Mouse (Mus musculus): Measurements from ENCODE around the gene Rcor2. TPM values are rescaled to one million over a fixed set of nuclear protein-coding genes. Genes with fewer than 3 reads are reported as not detected.

Gene Rcor2
- polyA plus RNA-seq, 1 experiment from 2014 or later = 51.1 TPM

DNA sequence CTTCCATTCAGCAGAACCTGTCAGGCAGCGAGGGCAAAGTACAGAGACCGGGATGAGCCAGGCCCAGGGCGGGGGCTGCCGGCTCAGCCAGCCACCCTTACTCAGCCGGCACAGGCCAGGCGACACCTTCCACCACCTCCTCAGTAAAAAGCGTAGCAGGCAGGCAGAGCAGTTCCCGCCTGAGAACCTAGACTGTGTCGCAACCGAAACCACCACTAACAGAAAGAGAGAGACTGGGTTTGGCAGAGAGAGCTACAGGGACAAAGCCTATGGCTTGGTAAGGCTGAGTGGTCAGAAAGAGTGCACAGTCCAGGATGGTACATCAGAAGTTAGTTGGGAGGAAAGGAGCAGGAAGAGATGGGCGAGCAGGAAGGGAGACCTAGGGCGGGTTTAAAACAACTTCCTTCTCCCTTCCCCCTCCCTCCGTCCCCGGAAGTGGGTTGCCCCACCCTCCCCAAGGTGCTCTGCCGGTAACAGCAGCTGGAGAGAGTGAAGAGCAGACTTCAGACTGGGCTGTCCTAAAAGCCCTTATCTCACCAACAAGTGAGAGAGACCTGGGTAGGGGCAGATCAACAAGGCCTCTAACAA is 28.0 kb downstream of the Rcor2 start:
- Histone ChIP-seq H3K27me3 (no peaks in the 10 kb centered on the region), H3K36me3 (peaks cover 25% of the 10 kb centered on the region), H3K4me3 (replicated peaks) (no peak overlapping the region), H3K9ac (replicated peaks) (no peak overlapping the region; the same call in 1 of the 2 replicates), H3K4me2 (peak overlapping the region; percentile 13; the same call in 1 of the 2 replicates), H3K4me1 (replicated peaks) (peaks cover 40% of the 10 kb centered on the region), H3K27ac (peak overlapping the region; percentile 47; the same call in 1 of the 2 replicates), H3K9me3 (no peaks in the 10 kb centered on the region)
- 54% methylated on average over 15 of the region's 15 CpGs for WGBS
- no peak for ATAC-seq (ENCODE audit: insufficient number of reproducible peaks, insufficient read depth, low FRiP score, low TSS enrichment, low read depth)

DNA sequence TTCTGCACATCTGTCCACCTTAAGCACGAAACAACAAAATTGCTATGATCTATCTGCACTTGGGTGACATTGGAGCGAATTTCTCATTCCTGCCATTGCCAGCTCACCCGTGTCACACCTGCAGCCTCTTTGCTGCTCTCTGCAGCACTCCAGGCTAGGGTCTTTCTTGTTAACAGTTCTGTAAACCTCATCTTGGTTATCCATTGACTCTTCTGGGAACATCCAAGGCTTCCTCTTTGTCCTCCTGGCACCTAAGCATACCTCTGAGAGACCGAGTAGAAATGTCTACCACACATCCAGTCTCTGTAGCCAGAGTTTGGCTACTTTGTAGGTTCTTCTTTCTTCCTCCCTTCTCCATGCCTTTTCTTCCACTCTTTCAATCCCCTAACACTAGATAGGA is 28.8 kb downstream of the Rcor2 start:
- Histone ChIP-seq H3K4me1 (replicated peaks) (peaks cover 40% of the 10 kb centered on the region), H3K36me3 (peaks cover 19% of the 10 kb centered on the region; the same call in 1 of the 2 replicates), H3K27ac (no peak overlapping the region), H3K9me3 (no peaks in the 10 kb centered on the region), H3K4me2 (no peak overlapping the region), H3K9ac (replicated peaks) (no peak overlapping the region), H3K4me3 (replicated peaks) (no peak overlapping the region), H3K27me3 (no peaks in the 10 kb centered on the region)
- 86% methylated on average over 4 of the region's 4 CpGs for WGBS
- no peak for ATAC-seq (ENCODE audit: insufficient number of reproducible peaks, insufficient read depth, low FRiP score, low TSS enrichment, low read depth)

DNA sequence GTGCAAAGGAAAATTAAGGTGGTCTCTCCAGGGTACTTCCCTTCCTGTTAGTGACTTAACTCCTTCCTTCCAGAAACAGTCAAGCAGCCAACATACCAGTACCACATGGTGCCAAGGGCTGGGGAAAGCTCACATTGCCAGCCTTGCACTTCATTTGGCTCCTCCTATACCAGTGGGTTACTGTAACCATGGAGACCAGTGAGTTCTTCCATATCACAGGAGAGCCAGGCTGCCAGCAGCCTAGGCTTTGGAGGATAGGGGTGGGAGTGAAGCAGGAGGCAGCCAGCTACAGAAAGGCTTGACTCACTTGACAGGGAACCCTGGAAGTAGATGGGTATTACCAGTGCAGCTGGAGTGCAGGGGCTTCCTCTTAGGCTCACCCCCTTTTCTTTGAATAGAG is 31.9 kb downstream of the Rcor2 start:
- no peak overlapping the region for H3K9ac ChIP-seq (replicated peaks)
- no peak for ATAC-seq (ENCODE audit: insufficient number of reproducible peaks, insufficient read depth, low FRiP score, low TSS enrichment, low read depth)
- peaks cover 19% of the 10 kb centered on the region; the same call in 1 of the 2 replicates for H3K36me3 ChIP-seq
- no peak overlapping the region for H3K4me2 ChIP-seq
- no peak overlapping the region for H3K27ac ChIP-seq
- no peaks in the 10 kb centered on the region for H3K9me3 ChIP-seq
- H3K4me3 ChIP-seq (replicated peaks) = no peak overlapping the region
- H3K27me3 ChIP-seq = no peaks in the 10 kb centered on the region
- peaks cover 23% of the 10 kb centered on the region for H3K4me1 ChIP-seq (replicated peaks)

DNA sequence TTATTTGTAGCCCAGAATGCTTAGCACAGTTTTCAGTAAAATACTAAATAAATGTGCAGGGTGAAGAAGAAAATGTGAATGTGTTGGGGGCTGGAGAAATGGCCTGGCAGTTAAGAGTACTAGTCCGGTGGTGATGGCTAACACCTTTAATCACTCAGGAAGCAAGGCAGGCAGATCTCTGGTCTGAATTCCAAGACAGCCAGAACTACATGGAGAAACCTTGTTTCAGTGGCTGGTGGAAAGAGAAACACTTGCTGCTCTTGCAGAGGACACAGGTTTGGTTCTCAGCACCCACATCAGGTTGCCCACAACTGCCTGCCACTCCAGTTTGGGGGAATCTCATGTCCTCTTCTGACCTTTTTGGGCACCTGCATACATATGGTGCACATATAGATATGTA is 33.0 kb downstream of the Rcor2 start:
- no peak overlapping the region for H3K9ac ChIP-seq (replicated peaks)
- no peak overlapping the region for H3K4me3 ChIP-seq (replicated peaks)
- no peaks in the 10 kb centered on the region for H3K9me3 ChIP-seq
- H3K36me3 ChIP-seq = peaks cover 19% of the 10 kb centered on the region; the same call in 1 of the 2 replicates
- H3K27me3 ChIP-seq = no peaks in the 10 kb centered on the region
- no peak overlapping the region for H3K27ac ChIP-seq
- peaks cover 13% of the 10 kb centered on the region for H3K4me1 ChIP-seq (replicated peaks)
- ATAC-seq (ENCODE audit: insufficient number of reproducible peaks, insufficient read depth, low FRiP score, low TSS enrichment, low read depth) = no peak
- no peak overlapping the region for H3K4me2 ChIP-seq
- WGBS = 79% methylated on average over 1 of the region's 1 CpGs

DNA sequence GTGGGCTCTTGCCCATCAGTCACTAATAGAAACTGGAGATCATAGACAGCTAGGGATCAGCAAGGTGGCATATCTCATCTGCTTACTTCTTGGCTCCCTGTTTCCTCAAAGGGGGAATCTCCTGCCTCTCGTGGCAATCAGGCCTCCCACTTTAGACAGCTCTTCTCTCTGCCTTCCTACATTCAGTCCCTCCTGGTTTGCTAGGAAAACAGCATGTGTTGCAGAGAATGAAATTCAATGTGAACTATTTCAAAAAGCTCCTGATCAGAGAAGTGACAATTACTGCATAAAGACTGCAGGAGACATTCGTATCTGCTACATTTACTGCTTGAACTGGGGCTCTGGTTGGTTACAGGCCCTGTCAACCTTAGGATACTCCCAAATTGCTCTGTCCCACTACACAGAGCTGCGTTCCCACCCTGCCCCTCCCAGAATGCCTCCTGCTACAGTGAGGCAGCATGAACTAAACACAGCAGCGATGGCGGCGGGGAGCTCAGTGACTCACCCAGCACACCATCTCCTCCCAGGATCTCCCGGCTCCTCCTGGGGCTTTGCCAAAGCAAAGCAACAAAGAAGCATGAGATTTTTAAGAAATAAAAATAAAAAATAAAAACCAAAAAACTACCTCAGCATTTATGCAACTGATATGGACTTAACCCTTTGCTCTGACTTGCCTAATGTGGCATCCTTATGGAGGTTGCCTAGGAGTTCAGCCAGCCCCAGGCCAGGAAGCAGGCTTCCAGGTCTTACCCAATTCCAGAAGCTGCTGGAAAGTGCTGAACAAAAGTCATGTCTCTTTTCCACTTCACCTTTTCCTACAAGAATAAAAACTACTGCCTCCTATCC is 34.7 kb downstream of the Rcor2 start:
- H3K9me3 ChIP-seq = no peaks in the 10 kb centered on the region
- 0 out of 2 replicates have a peak, but pooled peaks cover 1% of the 10 kb centered on the region for H3K4me1 ChIP-seq (replicated peaks)
- H3K36me3 ChIP-seq = peaks cover 14% of the 10 kb centered on the region; the same call in 1 of the 2 replicates
- WGBS = 87% methylated on average over 7 of the region's 7 CpGs
- no peak overlapping the region for H3K9ac ChIP-seq (replicated peaks)
- no peaks in the 10 kb centered on the region for H3K27me3 ChIP-seq
- no peak for ATAC-seq (ENCODE audit: insufficient number of reproducible peaks, insufficient read depth, low FRiP score, low TSS enrichment, low read depth)
- H3K4me2 ChIP-seq = no peak overlapping the region
- H3K4me3 ChIP-seq (replicated peaks) = no peak overlapping the region
- H3K27ac ChIP-seq = no peak overlapping the region

DNA sequence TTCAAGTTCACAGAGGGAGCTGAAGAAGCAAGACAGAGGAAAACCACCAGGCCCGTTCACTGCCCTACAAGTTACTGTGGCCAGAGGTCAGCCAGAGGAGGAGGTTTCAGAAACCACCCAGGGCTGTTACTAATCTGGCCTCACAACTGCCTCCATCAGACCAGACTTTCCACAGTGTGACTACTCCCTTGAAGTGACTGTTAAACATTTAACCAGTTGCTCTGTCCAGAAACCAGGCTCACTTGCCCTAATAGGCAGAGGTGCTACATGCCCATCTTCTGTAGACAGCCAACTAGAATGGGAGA is 35.3 kb downstream of the Rcor2 start:
- H3K9me3 ChIP-seq = no peaks in the 10 kb centered on the region
- H3K9ac ChIP-seq (replicated peaks) = no peak overlapping the region
- WGBS = 81% methylated on average over 1 of the region's 1 CpGs
- no peak overlapping the region for H3K27ac ChIP-seq
- ATAC-seq (ENCODE audit: insufficient number of reproducible peaks, insufficient read depth, low FRiP score, low TSS enrichment, low read depth) = no peak
- H3K4me1 ChIP-seq (replicated peaks) = 0 out of 2 replicates have a peak, but pooled peaks cover 7% of the 10 kb centered on the region
- H3K4me3 ChIP-seq (replicated peaks) = no peak overlapping the region
- H3K36me3 ChIP-seq = peaks cover 14% of the 10 kb centered on the region; the same call in 1 of the 2 replicates
- H3K4me2 ChIP-seq = no peak overlapping the region
- no peaks in the 10 kb centered on the region for H3K27me3 ChIP-seq

DNA sequence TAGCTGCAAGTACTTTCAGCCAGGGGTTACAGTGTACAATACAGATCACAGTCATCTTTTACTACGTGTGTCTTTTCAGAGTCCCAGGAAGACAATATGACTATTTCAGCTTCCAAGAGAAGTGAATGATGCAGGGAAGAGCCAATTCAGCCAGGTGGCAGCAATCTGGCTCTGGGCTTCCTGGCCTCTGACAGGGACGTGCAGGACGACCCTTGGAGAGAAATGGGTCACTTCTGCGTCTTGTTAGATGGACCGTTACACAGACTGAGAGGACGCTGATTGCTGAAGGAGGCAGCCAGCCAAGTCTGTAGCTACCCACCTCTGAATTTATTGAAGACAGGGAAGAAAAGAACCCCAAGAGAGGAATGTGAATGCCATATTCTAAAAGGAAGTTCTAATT is 36.7 kb downstream of the Rcor2 start:
- no peak overlapping the region for H3K4me2 ChIP-seq
- H3K36me3 ChIP-seq = peaks cover 9% of the 10 kb centered on the region; the same call in 1 of the 2 replicates
- H3K4me3 ChIP-seq (replicated peaks) = no peak overlapping the region
- 78% methylated on average over 6 of the region's 6 CpGs for WGBS
- peaks cover 20% of the 10 kb centered on the region; the same call in 1 of the 2 replicates for H3K4me1 ChIP-seq (replicated peaks)
- no peak for ATAC-seq (ENCODE audit: insufficient number of reproducible peaks, insufficient read depth, low FRiP score, low TSS enrichment, low read depth)
- no peak overlapping the region for H3K9ac ChIP-seq (replicated peaks)
- 0 out of 2 replicates have a peak overlapping the region, but pooled peaks have one; percentile 25 for H3K27ac ChIP-seq
- H3K27me3 ChIP-seq = no peaks in the 10 kb centered on the region
- no peaks in the 10 kb centered on the region for H3K9me3 ChIP-seq

DNA sequence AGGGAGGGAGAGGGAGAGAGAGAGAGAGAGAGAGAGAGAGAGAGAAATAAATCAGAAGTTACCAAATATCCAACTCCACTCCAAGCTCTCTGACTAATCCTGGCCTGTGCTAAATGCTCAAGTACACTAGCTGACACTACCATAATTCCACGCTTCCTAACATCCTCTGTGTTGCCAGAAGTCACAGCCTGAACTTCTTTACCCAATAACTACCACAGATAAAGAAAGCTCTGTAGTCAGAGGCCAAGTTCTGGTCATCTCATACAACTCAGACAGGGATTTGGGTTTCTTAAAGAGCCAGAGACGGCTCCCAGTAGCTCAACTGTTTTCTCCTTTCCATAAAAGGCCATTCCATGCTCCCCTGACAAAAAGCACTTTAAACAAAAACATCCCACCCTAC is 37.7 kb downstream of the Rcor2 start:
- peaks cover 4% of the 10 kb centered on the region; the same call in 1 of the 2 replicates for H3K36me3 ChIP-seq
- no peaks in the 10 kb centered on the region for H3K9me3 ChIP-seq
- WGBS = 79% methylated on average over 2 of the region's 2 CpGs
- no peaks in the 10 kb centered on the region for H3K27me3 ChIP-seq
- no peak overlapping the region for H3K4me3 ChIP-seq (replicated peaks)
- H3K9ac ChIP-seq (replicated peaks) = no peak overlapping the region
- no peak overlapping the region for H3K4me2 ChIP-seq
- H3K4me1 ChIP-seq (replicated peaks) = peaks cover 25% of the 10 kb centered on the region
- no peak for ATAC-seq (ENCODE audit: insufficient number of reproducible peaks, insufficient read depth, low FRiP score, low TSS enrichment, low read depth)
- no peak overlapping the region for H3K27ac ChIP-seq

DNA sequence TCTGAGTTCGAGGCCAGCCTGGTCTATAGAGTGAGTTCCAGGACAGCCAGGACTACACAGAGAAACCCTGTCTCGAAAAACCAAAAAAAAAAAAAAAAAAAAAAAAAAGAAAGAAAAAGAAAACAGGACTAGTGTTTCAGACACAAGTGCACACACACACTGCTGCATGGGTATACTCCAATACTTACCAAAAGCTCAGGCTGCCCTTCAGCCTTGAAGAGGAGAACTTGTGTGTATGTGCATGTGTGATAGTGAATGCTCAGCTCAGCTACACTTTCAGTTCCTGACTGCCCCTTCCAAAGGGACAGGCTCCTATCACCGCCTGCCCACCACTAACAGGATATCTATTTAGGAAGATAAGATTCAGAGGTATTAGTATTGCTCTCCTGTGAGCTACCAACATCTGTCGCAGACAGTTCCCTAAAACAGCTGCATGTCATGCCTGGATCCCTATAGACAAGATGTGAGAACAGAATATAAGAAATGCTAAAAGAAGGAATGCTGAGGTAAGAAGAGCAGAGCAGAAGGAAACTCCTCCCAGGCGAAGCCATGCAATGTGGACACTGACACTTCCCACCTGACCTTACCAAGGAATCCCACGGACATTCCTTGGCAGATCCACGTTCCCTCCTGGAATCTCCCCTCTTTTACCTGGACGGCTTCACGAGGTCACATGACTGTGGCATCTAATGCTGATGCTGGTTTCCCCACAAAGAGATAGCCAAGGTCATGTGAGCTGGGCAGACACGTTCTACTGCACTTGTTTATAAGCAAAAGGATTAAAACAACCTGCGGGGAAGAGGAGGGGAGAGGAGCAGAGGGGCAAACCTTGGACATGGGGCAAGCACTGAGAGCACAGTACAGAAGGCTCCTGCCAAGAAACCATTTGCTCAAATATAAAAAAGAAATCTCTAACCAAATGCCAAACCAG is 38.5 kb downstream of the Rcor2 start:
- Histone ChIP-seq H3K36me3 (no peaks in the 10 kb centered on the region), H3K4me3 (replicated peaks) (no peak overlapping the region), H3K9me3 (no peaks in the 10 kb centered on the region), H3K4me1 (replicated peaks) (peaks cover 34% of the 10 kb centered on the region), H3K9ac (replicated peaks) (no peak overlapping the region), H3K27me3 (no peaks in the 10 kb centered on the region), H3K4me2 (no peak overlapping the region), H3K27ac (no peak overlapping the region)
- no peak for ATAC-seq (ENCODE audit: insufficient number of reproducible peaks, insufficient read depth, low FRiP score, low TSS enrichment, low read depth)
- WGBS = 82% methylated on average over 11 of the region's 11 CpGs

DNA sequence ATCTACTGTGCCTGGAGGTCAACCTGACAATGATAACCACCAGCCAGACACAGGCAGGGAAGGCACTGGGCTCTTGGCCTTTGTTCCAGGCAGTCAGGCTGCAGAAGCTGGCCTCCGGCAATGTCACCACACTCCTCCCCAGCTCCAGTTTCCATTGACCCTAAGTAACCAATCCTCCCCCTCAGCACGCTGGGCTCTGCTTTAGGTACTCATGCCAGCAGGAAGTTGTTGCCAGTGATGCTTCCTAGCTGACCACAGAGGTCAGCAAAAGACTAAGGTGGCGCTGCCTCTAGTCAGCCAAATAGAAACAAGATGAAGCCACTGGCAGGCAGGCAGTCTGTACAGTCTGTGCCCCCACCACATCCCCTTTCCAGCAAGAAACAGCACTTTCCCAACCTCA is 39.8 kb downstream of the Rcor2 start:
- Histone ChIP-seq H3K9me3 (no peaks in the 10 kb centered on the region), H3K27me3 (no peaks in the 10 kb centered on the region), H3K27ac (no peak overlapping the region), H3K4me3 (replicated peaks) (no peak overlapping the region), H3K36me3 (no peaks in the 10 kb centered on the region), H3K4me1 (replicated peaks) (peaks cover 44% of the 10 kb centered on the region), H3K9ac (replicated peaks) (no peak overlapping the region), H3K4me2 (no peak overlapping the region)
- no peak for ATAC-seq (ENCODE audit: insufficient number of reproducible peaks, insufficient read depth, low FRiP score, low TSS enrichment, low read depth)
- WGBS = 71% methylated on average over 3 of the region's 3 CpGs
